Mouse (Mus musculus): ENCODE data around the gene Vmn1r188.
"Not testable (repeated sequence)": the region's sequence is repeated elsewhere in the genome, so short reads cannot be mapped to it uniquely, and the experiment has no call there.

Gene Vmn1r188

GRCm38 (mm10) chr13:22084140-22084539, at the start of gene Vmn1r188:
Gene Vmn1r188 (plus strand): TSS chr13:22084440.
- DNase-seq (ENCODE audit: extremely low read depth, low read depth, low spot score) = not testable (repeated sequence)

GRCm38 (mm10) chr13:22034443-22035266, 49.6 kb upstream of the Vmn1r188 start:
- no peak for DNase-seq (ENCODE audit: extremely low read depth, low read depth, low spot score)

GRCm38 (mm10) chr13:22035267-22036148, 48.7 kb upstream of the Vmn1r188 start, which contains the start of the genes Hist1h2ah and Hist1h2bk:
Gene Hist1h2ah (minus strand): TSS chr13:22035568.
Gene Hist1h2bk (plus strand): TSS chr13:22035870.
- peak; percentile 87 for DNase-seq (ENCODE audit: extremely low read depth, low read depth, low spot score)

- DNase-seq (ENCODE audit: extremely low read depth, low read depth, low spot score) = no peak
Observed at GRCm38 (mm10) chr13:22036149-22036956, 47.9 kb upstream of the Vmn1r188 start.

- no peak for DNase-seq (ENCODE audit: extremely low read depth, low read depth, low spot score)
Observed at GRCm38 (mm10) chr13:22036986-22037385, 47.3 kb upstream of the Vmn1r188 start.

GRCm38 (mm10) chr13:22037415-22037814, 46.8 kb upstream of the Vmn1r188 start:
- DNase-seq (ENCODE audit: extremely low read depth, low read depth, low spot score) = no peak

GRCm38 (mm10) chr13:22039364-22039763, 44.9 kb upstream of the Vmn1r188 start:
- DNase-seq (ENCODE audit: extremely low read depth, low read depth, low spot score) = no peak

- DNase-seq (ENCODE audit: extremely low read depth, low read depth, low spot score) = no peak
Observed at GRCm38 (mm10) chr13:22039951-22040463, 44.2 kb upstream of the Vmn1r188 start.

GRCm38 (mm10) chr13:22040464-22041141, 43.6 kb upstream of the Vmn1r188 start:
- no peak for DNase-seq (ENCODE audit: extremely low read depth, low read depth, low spot score)

GRCm38 (mm10) chr13:22041142-22041536, 43.1 kb upstream of the Vmn1r188 start, which contains the start of gene Hist1h4i:
Gene Hist1h4i (minus strand): TSS chr13:22041362.
- DNase-seq (ENCODE audit: extremely low read depth, low read depth, low spot score) = not testable (repeated sequence)

GRCm38 (mm10) chr13:22041651-22042567, 42.3 kb upstream of the Vmn1r188 start:
- DNase-seq (ENCODE audit: extremely low read depth, low read depth, low spot score) = no peak

- peak; percentile 98 for DNase-seq (ENCODE audit: extremely low read depth, low read depth, low spot score)
Observed at GRCm38 (mm10) chr13:22042568-22043502, 41.4 kb upstream of the Vmn1r188 start, which contains the start of the genes Hist1h2ag and Hist1h2bj. Gene Hist1h2ag (minus strand): TSS chr13:22042944. Gene Hist1h2bj (plus strand): TSS chr13:22043214.

GRCm38 (mm10) chr13:22043503-22044431, 40.5 kb upstream of the Vmn1r188 start:
- DNase-seq (ENCODE audit: extremely low read depth, low read depth, low spot score) = no peak

- no peak for DNase-seq (ENCODE audit: extremely low read depth, low read depth, low spot score)
Observed at GRCm38 (mm10) chr13:22044432-22045155, 39.6 kb upstream of the Vmn1r188 start.

- DNase-seq (ENCODE audit: extremely low read depth, low read depth, low spot score) = no peak
Observed at GRCm38 (mm10) chr13:22045311-22045710, 38.9 kb upstream of the Vmn1r188 start.

- DNase-seq (ENCODE audit: extremely low read depth, low read depth, low spot score) = no peak
Observed at GRCm38 (mm10) chr13:22049041-22049440, 35.2 kb upstream of the Vmn1r188 start.
